Mouse (Mus musculus): Measurements from ENCODE around the gene Polr2l. TPM values are rescaled to one million over a fixed set of nuclear protein-coding genes. Genes with fewer than 3 reads are reported as not detected.

Polr2l gene
- polyA plus RNA-seq, 1 experiment: 20.5 TPM

- peak in 1 of 2 experiments; percentile 51 for DNase-seq (ENCODE audit: low read depth in 1 of 2, low spot score in 2 of 2)
- WGBS: 12% methylated on average over 8 of the region's 8 CpGs
- TF ChIP-seq POLR2A (IDR thresholded peaks at IDR 0.05; ENCODE audit: low read depth, low read length) (no peak), CTCF (IDR thresholded peaks at IDR 0.05; ENCODE audit: extremely low read depth, insufficient read depth, insufficient read length, insufficient replicate concordance) (peak; percentile 27; the same call in 1 of the 2 replicates)
- Histone ChIP-seq H3K27ac (ENCODE audit: insufficient read depth, low read length) (peak overlapping the region; percentile 48), H3K4me3 (ENCODE audit: extremely low read depth, insufficient read depth, insufficient read length) (peak overlapping the region; percentile 92; the same call in 1 of the 2 replicates), H3K27me3 (ENCODE audit: control insufficient read depth, insufficient read depth, low read length) (no peaks in the 10 kb centered on the region; the same call in 1 of the 2 replicates), H3K4me1 (ENCODE audit: control insufficient read depth, insufficient read depth, insufficient read length) (peaks cover 20% of the 10 kb centered on the region), H3K36me3 (ENCODE audit: control insufficient read depth, insufficient read depth, low read length) (peaks cover 12% of the 10 kb centered on the region)
Measured at GRCm38 (mm10) chr7:141468522-141469211, 6.3 kb downstream of the Polr2l start.

GRCm38 (mm10) chr7:141468164-141468521, 6.8 kb downstream of the Polr2l start:
- Histone ChIP-seq H3K27ac (ENCODE audit: insufficient read depth, low read length) (peak overlapping the region; percentile 48), H3K36me3 (ENCODE audit: control insufficient read depth, insufficient read depth, low read length) (peaks cover 12% of the 10 kb centered on the region), H3K4me3 (ENCODE audit: extremely low read depth, insufficient read depth, insufficient read length) (peak overlapping the region; percentile 92), H3K4me1 (ENCODE audit: control insufficient read depth, insufficient read depth, insufficient read length) (peaks cover 20% of the 10 kb centered on the region), H3K27me3 (ENCODE audit: control insufficient read depth, insufficient read depth, low read length) (no peaks in the 10 kb centered on the region; the same call in 1 of the 2 replicates)
- WGBS: 44% methylated on average over 5 of the region's 5 CpGs
- DNase-seq (ENCODE audit: low read depth in 1 of 2, low spot score in 2 of 2): no peak
- TF ChIP-seq CTCF (IDR thresholded peaks at IDR 0.05; ENCODE audit: extremely low read depth, insufficient read depth, insufficient read length, insufficient replicate concordance) (no peak), POLR2A (IDR thresholded peaks at IDR 0.05; ENCODE audit: low read depth, low read length) (no peak)

DNA sequence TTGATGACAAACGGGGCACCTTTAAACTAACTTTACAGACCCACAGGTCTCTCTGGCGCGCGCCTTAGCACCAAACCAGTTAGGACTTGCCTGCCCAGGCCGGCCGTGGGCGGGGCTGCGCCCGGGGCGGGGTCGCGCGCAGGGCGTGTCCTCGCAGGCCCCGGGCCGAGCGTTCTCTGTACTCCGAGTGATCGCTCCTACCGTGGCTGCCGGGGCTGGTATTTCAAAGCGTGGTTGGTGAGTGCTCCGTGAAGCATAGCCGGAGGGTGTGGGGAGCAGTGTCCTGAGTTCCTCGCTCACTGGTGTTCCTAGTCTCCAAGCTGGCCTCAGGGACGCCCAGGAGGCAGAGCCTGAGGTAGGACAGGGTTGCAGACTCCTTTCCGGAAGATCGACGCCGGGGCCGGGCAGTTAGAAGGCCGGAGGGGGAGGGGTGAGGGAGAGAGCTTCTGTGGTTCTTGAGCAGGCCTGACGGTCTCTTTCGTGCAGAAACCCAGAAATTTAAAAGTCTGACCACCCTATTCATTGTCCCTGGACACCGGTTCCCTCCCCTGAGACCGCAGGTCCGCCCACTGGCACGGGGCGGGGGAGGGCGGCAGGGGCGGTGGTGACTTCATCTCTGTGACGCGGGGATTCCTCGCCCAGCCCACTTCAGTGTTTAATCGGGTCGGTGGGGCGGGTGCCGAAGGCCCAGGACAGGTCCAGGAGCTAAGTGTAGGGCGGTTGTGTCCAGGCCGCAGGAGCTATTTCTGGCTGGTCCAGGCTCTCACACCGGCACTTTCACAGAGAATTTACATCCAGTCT, 7.5 kb downstream of the Polr2l start, which contains the start of gene Cd151:
TSS of gene Cd151 (plus strand) at position 163 of the 801 bp plus-strand sequence.
- DNase-seq (ENCODE audit: low read depth in 1 of 2, low spot score in 2 of 2): peak; percentile 46 to 80
- peaks cover 20% of the 10 kb centered on the region for H3K4me1 ChIP-seq (ENCODE audit: control insufficient read depth, insufficient read depth, insufficient read length)
- TF ChIP-seq CTCF (IDR thresholded peaks at IDR 0.05; ENCODE audit: extremely low read depth, insufficient read depth, insufficient read length, insufficient replicate concordance) (no peak), POLR2A (IDR thresholded peaks at IDR 0.05; ENCODE audit: low read depth, low read length) (no peak)
- no peaks in the 10 kb centered on the region; the same call in none of the 2 replicates for H3K27me3 ChIP-seq (ENCODE audit: control insufficient read depth, insufficient read depth, low read length)
- peaks cover 12% of the 10 kb centered on the region for H3K36me3 ChIP-seq (ENCODE audit: control insufficient read depth, insufficient read depth, low read length)
- peak within 1 kb of the TSS; percentile 65 for H3K27ac ChIP-seq (ENCODE audit: insufficient read depth, low read length)
- under 1% methylated on average over 52 of the region's 52 CpGs for WGBS
- H3K4me3 ChIP-seq (ENCODE audit: extremely low read depth, insufficient read depth, insufficient read length): peak within 1 kb of the TSS; percentile 92

DNA sequence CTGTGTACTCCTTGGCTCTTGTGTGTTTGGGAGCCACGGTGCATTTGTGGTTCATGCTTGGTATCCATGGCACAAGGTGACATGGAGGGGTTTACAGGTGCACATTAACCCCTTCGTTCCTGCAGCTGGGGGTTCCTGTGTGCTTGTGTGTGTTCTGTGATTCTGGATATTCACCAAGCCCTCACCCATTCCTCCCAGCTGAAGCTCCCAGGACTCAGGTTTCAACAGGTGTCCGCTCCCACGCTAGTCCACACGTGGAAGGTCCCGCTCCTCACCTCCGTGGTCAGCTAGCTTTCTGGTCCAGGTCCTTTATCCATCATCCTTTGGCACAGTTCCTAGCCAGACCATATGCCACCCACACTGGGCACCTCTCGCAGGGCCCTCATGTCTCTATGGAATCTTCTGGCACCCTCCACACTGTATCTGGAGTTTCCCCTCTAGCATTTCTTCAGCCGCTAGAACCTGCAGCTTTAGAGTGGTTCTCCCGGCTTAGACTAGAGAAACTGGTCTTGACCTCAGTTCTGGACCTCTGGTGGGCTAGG, 8.3 kb downstream of the Polr2l start:
- Histone ChIP-seq H3K4me3 (ENCODE audit: extremely low read depth, insufficient read depth, insufficient read length) (no peak overlapping the region; the same call in 1 of the 2 replicates), H3K27ac (ENCODE audit: insufficient read depth, low read length) (no peak overlapping the region), H3K36me3 (ENCODE audit: control insufficient read depth, insufficient read depth, low read length) (peaks cover 9% of the 10 kb centered on the region), H3K27me3 (ENCODE audit: control insufficient read depth, insufficient read depth, low read length) (peaks cover 4% of the 10 kb centered on the region), H3K4me1 (ENCODE audit: control insufficient read depth, insufficient read depth, insufficient read length) (peaks cover 23% of the 10 kb centered on the region)
- 74% methylated on average over 10 of the region's 10 CpGs for WGBS
- no peak for DNase-seq (ENCODE audit: low read depth in 1 of 2, low spot score in 2 of 2)
- TF ChIP-seq POLR2A (IDR thresholded peaks at IDR 0.05; ENCODE audit: low read depth, low read length) (no peak), CTCF (IDR thresholded peaks at IDR 0.05; ENCODE audit: extremely low read depth, insufficient read depth, insufficient read length, insufficient replicate concordance) (no peak)

DNA sequence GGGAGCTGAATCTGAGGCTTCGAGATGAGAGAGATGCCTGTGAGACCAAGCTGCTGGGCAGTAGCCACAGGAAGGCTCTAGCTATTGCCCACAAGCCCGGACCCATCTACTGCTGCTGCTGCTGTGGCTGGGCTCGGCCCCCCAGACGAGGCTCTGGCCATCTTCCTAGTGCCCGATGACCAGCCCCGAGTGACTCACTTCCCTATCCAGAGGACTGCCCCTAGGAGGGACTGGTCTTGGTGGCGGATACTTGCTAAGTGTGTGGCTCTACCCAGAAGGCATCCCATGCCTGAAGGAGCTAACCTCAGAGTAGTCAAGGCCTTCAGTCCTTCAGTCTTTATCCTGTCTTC, 8.9 kb downstream of the Polr2l start:
- Histone ChIP-seq H3K27me3 (ENCODE audit: control insufficient read depth, insufficient read depth, low read length) (peaks cover 5% of the 10 kb centered on the region), H3K36me3 (ENCODE audit: control insufficient read depth, insufficient read depth, low read length) (peaks cover 6% of the 10 kb centered on the region), H3K4me1 (ENCODE audit: control insufficient read depth, insufficient read depth, insufficient read length) (peaks cover 23% of the 10 kb centered on the region), H3K4me3 (ENCODE audit: extremely low read depth, insufficient read depth, insufficient read length) (no peak overlapping the region), H3K27ac (ENCODE audit: insufficient read depth, low read length) (no peak overlapping the region; the same call in 1 of the 2 replicates)
- TF ChIP-seq POLR2A (IDR thresholded peaks at IDR 0.05; ENCODE audit: low read depth, low read length) (no peak), CTCF (IDR thresholded peaks at IDR 0.05; ENCODE audit: extremely low read depth, insufficient read depth, insufficient read length, insufficient replicate concordance) (no peak)
- WGBS: 81% methylated on average over 7 of the region's 7 CpGs
- no peak for DNase-seq (ENCODE audit: low read depth in 1 of 2, low spot score in 2 of 2)

GRCm38 (mm10) chr7:141465388-141466044, 9.4 kb downstream of the Polr2l start:
- Histone ChIP-seq H3K4me1 (ENCODE audit: control insufficient read depth, insufficient read depth, insufficient read length) (peaks cover 23% of the 10 kb centered on the region), H3K4me3 (ENCODE audit: extremely low read depth, insufficient read depth, insufficient read length) (no peak overlapping the region), H3K36me3 (ENCODE audit: control insufficient read depth, insufficient read depth, low read length) (peaks cover 5% of the 10 kb centered on the region), H3K27me3 (ENCODE audit: control insufficient read depth, insufficient read depth, low read length) (peaks cover 5% of the 10 kb centered on the region), H3K27ac (ENCODE audit: insufficient read depth, low read length) (no peak overlapping the region; the same call in 1 of the 2 replicates)
- DNase-seq (ENCODE audit: low read depth in 1 of 2, low spot score in 2 of 2): no peak
- no peak for TF ChIP-seq POLR2A (IDR thresholded peaks at IDR 0.05; ENCODE audit: low read depth, low read length)
- TF ChIP-seq CTCF (IDR thresholded peaks at IDR 0.05; ENCODE audit: extremely low read depth, insufficient read depth, insufficient read length, insufficient replicate concordance): no peak
- WGBS: 51% methylated on average over 8 of the region's 10 CpGs

Data from spleen, adult 2 months (tissue).